Mouse (Mus musculus): ENCODE measurements around the gene Mrpl22. TPM values are rescaled to one million over a fixed set of nuclear protein-coding genes. Genes with fewer than 3 reads are reported as not detected.
"Not testable (repeated sequence)": the region's sequence is repeated elsewhere in the genome, so short reads cannot be mapped to it uniquely, and the experiment has no call there.

Mrpl22 gene
- polyA plus RNA-seq, 1 experiment: 95.3 TPM

- no peak overlapping the region for H3K4me2 ChIP-seq (ENCODE audit: low read depth)
- H3K79me2 ChIP-seq (ENCODE audit: control insufficient read depth, insufficient read depth): no peaks in the 10 kb centered on the region
- no peak overlapping the region for H3K4me3 ChIP-seq
- H3K36me3 ChIP-seq (ENCODE audit: control insufficient read depth, insufficient read depth): no peaks in the 10 kb centered on the region
- TF ChIP-seq USF1 (IDR thresholded peaks at IDR 0.05; ENCODE audit: low read depth): no peak
- TF ChIP-seq SRF (IDR thresholded peaks at IDR 0.05; ENCODE audit: control insufficient read depth, insufficient read length, low read depth): no peak
- no peak for TF ChIP-seq E2F4 (IDR thresholded peaks at IDR 0.05; ENCODE audit: insufficient read depth)
- no peak for TF ChIP-seq REST (IDR thresholded peaks at IDR 0.05; ENCODE audit: insufficient read depth, insufficient read length)
- TF ChIP-seq TCF12 (IDR thresholded peaks at IDR 0.05; ENCODE audit: insufficient read depth, poor library complexity, severe bottlenecking): no peak
- no peak for TF ChIP-seq POLR2A (IDR thresholded peaks at IDR 0.05; ENCODE audit: insufficient read length, low read depth)
- TF ChIP-seq TCF3 (IDR thresholded peaks at IDR 0.05; ENCODE audit: insufficient read length, low read depth): no peak
- TF ChIP-seq MYOD1 (IDR thresholded peaks at IDR 0.05; ENCODE audit: control insufficient read depth in 1 of 3, insufficient read length in 2 of 3, low read depth in 2 of 3): no peak
- TF ChIP-seq MYOG (IDR thresholded peaks at IDR 0.05; ENCODE audit: control insufficient read depth in 1 of 3, insufficient read depth in 1 of 3, insufficient read length in 2 of 3, low read depth in 2 of 3): no peak
- no peak for TF ChIP-seq CEBPB (IDR thresholded peaks at IDR 0.05; ENCODE audit: insufficient read depth, poor library complexity, severe bottlenecking)
- TF ChIP-seq MAX (IDR thresholded peaks at IDR 0.05; ENCODE audit: low read depth): no peak
- no peak for TF ChIP-seq POLR2AphosphoS2 (IDR thresholded peaks at IDR 0.05; ENCODE audit: insufficient read length, low read depth)
- H3K27me3 ChIP-seq (ENCODE audit: control insufficient read depth, insufficient read depth, insufficient read length): peaks cover 5% of the 10 kb centered on the region
- no peak overlapping the region for H3ac ChIP-seq (ENCODE audit: control insufficient read depth, insufficient read length)
Observed at GRCm38 (mm10) chr11:58189675-58190074, 18.2 kb downstream of the Mrpl22 start.

GRCm38 (mm10) chr11:58193326-58193725 lies 21.9 kb downstream of the Mrpl22 start:
- H3K27me3 ChIP-seq (ENCODE audit: control insufficient read depth, insufficient read depth, insufficient read length): peaks cover 5% of the 10 kb centered on the region
- H3K36me3 ChIP-seq (ENCODE audit: control insufficient read depth, insufficient read depth): no peaks in the 10 kb centered on the region
- no peak overlapping the region for H3ac ChIP-seq (ENCODE audit: control insufficient read depth, insufficient read length)
- no peak overlapping the region for H3K4me3 ChIP-seq
- no peak overlapping the region for H3K4me2 ChIP-seq (ENCODE audit: low read depth)
- H3K79me2 ChIP-seq (ENCODE audit: control insufficient read depth, insufficient read depth): no peaks in the 10 kb centered on the region
- TF ChIP-seq MYOG (IDR thresholded peaks at IDR 0.05; ENCODE audit: control insufficient read depth in 1 of 3, insufficient read depth in 1 of 3, insufficient read length in 2 of 3, low read depth in 2 of 3) (no peak), SRF (IDR thresholded peaks at IDR 0.05; ENCODE audit: control insufficient read depth, insufficient read length, low read depth) (no peak), CEBPB (IDR thresholded peaks at IDR 0.05; ENCODE audit: insufficient read depth, poor library complexity, severe bottlenecking) (no peak), POLR2A (IDR thresholded peaks at IDR 0.05; ENCODE audit: insufficient read length, low read depth) (no peak), USF1 (IDR thresholded peaks at IDR 0.05; ENCODE audit: low read depth) (no peak), POLR2AphosphoS2 (IDR thresholded peaks at IDR 0.05; ENCODE audit: insufficient read length, low read depth) (no peak), TCF3 (IDR thresholded peaks at IDR 0.05; ENCODE audit: insufficient read length, low read depth) (no peak), TCF12 (IDR thresholded peaks at IDR 0.05; ENCODE audit: insufficient read depth, poor library complexity, severe bottlenecking) (no peak), MAX (IDR thresholded peaks at IDR 0.05; ENCODE audit: low read depth) (no peak), MYOD1 (IDR thresholded peaks at IDR 0.05; ENCODE audit: control insufficient read depth in 1 of 3, insufficient read length in 2 of 3, low read depth in 2 of 3) (no peak), E2F4 (IDR thresholded peaks at IDR 0.05; ENCODE audit: insufficient read depth) (no peak), REST (IDR thresholded peaks at IDR 0.05; ENCODE audit: insufficient read depth, insufficient read length) (no peak)

DNA sequence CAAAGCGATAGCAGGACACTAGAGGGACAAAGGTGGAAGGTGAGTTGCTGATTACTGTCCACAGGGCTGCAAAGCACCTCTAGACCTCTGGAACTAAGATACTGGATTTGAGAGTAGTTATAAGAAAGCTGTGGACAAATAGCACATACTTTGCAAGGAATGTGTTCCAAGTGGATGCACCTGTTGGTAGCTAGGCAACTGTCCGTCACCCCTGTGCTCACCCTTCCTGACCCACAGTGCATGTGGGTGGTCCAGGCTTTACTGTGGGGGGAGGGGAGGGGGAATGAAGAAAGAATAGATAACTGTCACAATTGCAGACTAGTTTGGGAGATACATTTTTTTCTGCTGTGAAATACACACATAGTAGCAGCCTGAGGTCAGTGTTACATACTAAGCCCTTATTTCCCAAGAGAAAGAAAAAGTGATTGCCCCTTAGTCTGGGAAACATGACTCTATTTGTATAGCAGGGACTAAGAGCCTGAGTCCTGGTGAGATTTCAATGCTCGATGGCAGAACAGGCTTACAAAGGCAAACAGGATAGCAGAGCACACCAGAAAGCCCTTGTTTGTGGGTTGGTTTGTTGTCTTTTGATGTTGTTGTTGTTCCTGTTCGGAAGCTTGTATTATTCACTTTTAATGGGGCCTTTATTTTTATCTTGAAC lies 22.5 kb downstream of the Mrpl22 start:
- no peak for TF ChIP-seq CEBPB (IDR thresholded peaks at IDR 0.05; ENCODE audit: insufficient read depth, poor library complexity, severe bottlenecking)
- peak in 1 of 3 experiments; percentile 67 for TF ChIP-seq MYOG (IDR thresholded peaks at IDR 0.05; ENCODE audit: control insufficient read depth in 1 of 3, insufficient read depth in 1 of 3, insufficient read length in 2 of 3, low read depth in 2 of 3)
- peak; percentile 45 to 91 (median 77) for TF ChIP-seq MYOD1 (IDR thresholded peaks at IDR 0.05; ENCODE audit: control insufficient read depth in 1 of 3, insufficient read length in 2 of 3, low read depth in 2 of 3)
- Histone ChIP-seq H3ac (ENCODE audit: control insufficient read depth, insufficient read length) (no peak overlapping the region), H3K36me3 (ENCODE audit: control insufficient read depth, insufficient read depth) (no peaks in the 10 kb centered on the region), H3K79me2 (ENCODE audit: control insufficient read depth, insufficient read depth) (no peaks in the 10 kb centered on the region), H3K4me3 (no peak overlapping the region), H3K27me3 (ENCODE audit: control insufficient read depth, insufficient read depth, insufficient read length) (peaks cover 5% of the 10 kb centered on the region), H3K4me2 (ENCODE audit: low read depth) (peak overlapping the region; percentile 12)

- Histone ChIP-seq H3K36me3 (ENCODE audit: control insufficient read depth, insufficient read depth) (no peaks in the 10 kb centered on the region), H3K4me2 (ENCODE audit: low read depth) (peak overlapping the region; percentile 96), H3K4me3 (peak overlapping the region; percentile 39), H3ac (ENCODE audit: control insufficient read depth, insufficient read length) (no peak overlapping the region), H3K27me3 (ENCODE audit: control insufficient read depth, insufficient read depth, insufficient read length) (peaks cover 5% of the 10 kb centered on the region), H3K79me2 (ENCODE audit: control insufficient read depth, insufficient read depth) (no peaks in the 10 kb centered on the region)
- TF ChIP-seq POLR2A (IDR thresholded peaks at IDR 0.05; ENCODE audit: insufficient read length, low read depth) (no peak), REST (IDR thresholded peaks at IDR 0.05; ENCODE audit: insufficient read depth, insufficient read length) (no peak), MAX (IDR thresholded peaks at IDR 0.05; ENCODE audit: low read depth) (no peak), MYOD1 (IDR thresholded peaks at IDR 0.05; ENCODE audit: control insufficient read depth in 1 of 3, insufficient read length in 2 of 3, low read depth in 2 of 3) (no peak), CEBPB (IDR thresholded peaks at IDR 0.05; ENCODE audit: insufficient read depth, poor library complexity, severe bottlenecking) (no peak), TCF3 (IDR thresholded peaks at IDR 0.05; ENCODE audit: insufficient read length, low read depth) (no peak), E2F4 (IDR thresholded peaks at IDR 0.05; ENCODE audit: insufficient read depth) (no peak), SRF (IDR thresholded peaks at IDR 0.05; ENCODE audit: control insufficient read depth, insufficient read length, low read depth) (no peak), MYOG (IDR thresholded peaks at IDR 0.05; ENCODE audit: control insufficient read depth in 1 of 3, insufficient read depth in 1 of 3, insufficient read length in 2 of 3, low read depth in 2 of 3) (no peak), USF1 (IDR thresholded peaks at IDR 0.05; ENCODE audit: low read depth) (no peak), POLR2AphosphoS2 (IDR thresholded peaks at IDR 0.05; ENCODE audit: insufficient read length, low read depth) (no peak), TCF12 (IDR thresholded peaks at IDR 0.05; ENCODE audit: insufficient read depth, poor library complexity, severe bottlenecking) (no peak)
Observed at GRCm38 (mm10) chr11:58198663-58199062, 27.2 kb downstream of the Mrpl22 start.

GRCm38 (mm10) chr11:58199229-58200037 lies 28.0 kb downstream of the Mrpl22 start, which contains the start of the genes Igtp and Irgm2:
Gene Igtp (plus strand): TSS chr11:58199556.
Gene Irgm2 (plus strand): TSS chr11:58199618.
- not testable (repeated sequence) for H3K27me3 ChIP-seq (ENCODE audit: control insufficient read depth, insufficient read depth, insufficient read length); H3K79me2 ChIP-seq (ENCODE audit: control insufficient read depth, insufficient read depth); H3K36me3 ChIP-seq (ENCODE audit: control insufficient read depth, insufficient read depth); H3ac ChIP-seq (ENCODE audit: control insufficient read depth, insufficient read length)
- peak within 1 kb of the TSS; percentile 96 for H3K4me2 ChIP-seq (ENCODE audit: low read depth)
- H3K4me3 ChIP-seq: peak within 1 kb of the TSS; percentile 39

Data from myocyte (in vitro differentiated cells).